Mouse (Mus musculus): ENCODE results near the gene Arhgap18.

Arhgap18 gene

GRCm38 (mm10) chr10:26832669-26833249 is 79.5 kb downstream of the Arhgap18 start:
- no peak for DNase-seq

GRCm38 (mm10) chr10:26833393-26833792 is 80.2 kb downstream of the Arhgap18 start:
- DNase-seq: no peak

DNA sequence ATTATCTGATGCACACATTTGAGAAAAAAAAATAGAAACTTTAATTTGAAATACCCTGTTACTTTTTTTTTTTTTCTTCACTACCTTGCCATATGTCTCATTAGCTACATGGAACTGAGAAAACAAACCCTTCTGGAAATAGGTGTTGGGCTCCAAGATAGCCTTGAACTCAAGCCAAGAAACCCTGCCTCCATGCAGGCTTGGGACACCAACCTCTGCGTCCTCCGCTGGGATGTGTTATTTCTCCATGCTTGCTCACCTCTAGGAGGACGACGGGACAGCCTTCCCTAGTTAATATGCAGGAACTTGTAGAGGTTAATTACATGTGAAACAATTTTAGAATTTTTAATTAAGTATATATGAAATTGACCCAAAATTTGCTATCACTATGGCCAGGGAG is 96.1 kb downstream of the Arhgap18 start:
- DNase-seq: no peak

- DNase-seq: no peak
Observed at GRCm38 (mm10) chr10:26849854-26850253, 96.6 kb downstream of the Arhgap18 start.

GRCm38 (mm10) chr10:26854556-26855100 is 101.4 kb downstream of the Arhgap18 start:
- DNase-seq: no peak

GRCm38 (mm10) chr10:26855851-26856535 is 102.8 kb downstream of the Arhgap18 start:
- DNase-seq: peak; percentile 8

DNA sequence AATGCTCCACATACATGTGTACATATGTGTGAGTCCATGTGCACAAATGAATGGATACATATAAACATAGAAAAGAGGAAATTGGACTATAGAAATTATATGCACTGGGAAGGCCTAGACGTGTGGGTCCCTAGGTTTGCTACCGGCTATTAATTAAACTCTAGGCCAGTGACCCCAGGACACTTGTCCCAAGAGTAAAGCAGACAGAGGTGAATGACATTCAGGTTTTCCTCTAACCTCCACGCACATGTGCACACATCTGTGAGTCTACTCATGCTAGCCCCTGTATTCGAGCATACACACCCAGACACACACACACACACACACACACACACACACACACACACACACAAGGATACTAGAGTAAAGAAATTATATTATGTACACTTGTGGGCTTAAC is 104.4 kb downstream of the Arhgap18 start:
- DNase-seq: no peak

DNA sequence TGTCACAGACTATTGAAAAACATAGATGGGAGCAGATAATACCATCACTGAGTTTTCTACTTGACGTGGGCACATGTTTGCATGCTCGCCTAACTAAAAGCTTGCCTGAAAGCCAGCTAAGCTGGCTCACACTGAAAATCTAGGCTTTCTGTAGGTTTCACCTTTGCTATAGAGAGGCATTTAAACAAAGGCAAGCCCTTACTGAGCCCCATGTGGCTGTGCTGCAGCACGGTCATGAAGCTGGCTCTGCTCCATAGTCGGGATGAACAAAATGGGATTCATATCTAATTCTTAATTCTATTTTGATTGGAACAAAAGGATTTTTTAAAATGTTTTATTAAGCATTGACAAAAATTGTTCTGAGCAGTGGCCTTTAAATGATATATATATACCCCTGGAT is 105.3 kb downstream of the Arhgap18 start:
- no peak for DNase-seq

- DNase-seq: no peak
Observed at GRCm38 (mm10) chr10:26861231-26861630, 108.0 kb downstream of the Arhgap18 start.

- no peak for DNase-seq
Observed at GRCm38 (mm10) chr10:26862207-26862606, 109.0 kb downstream of the Arhgap18 start.

- no peak for DNase-seq
Observed at GRCm38 (mm10) chr10:26863982-26864381, 110.8 kb downstream of the Arhgap18 start.

- no peak for DNase-seq
Observed at GRCm38 (mm10) chr10:26870802-26871201, 117.6 kb downstream of the Arhgap18 start.

DNA sequence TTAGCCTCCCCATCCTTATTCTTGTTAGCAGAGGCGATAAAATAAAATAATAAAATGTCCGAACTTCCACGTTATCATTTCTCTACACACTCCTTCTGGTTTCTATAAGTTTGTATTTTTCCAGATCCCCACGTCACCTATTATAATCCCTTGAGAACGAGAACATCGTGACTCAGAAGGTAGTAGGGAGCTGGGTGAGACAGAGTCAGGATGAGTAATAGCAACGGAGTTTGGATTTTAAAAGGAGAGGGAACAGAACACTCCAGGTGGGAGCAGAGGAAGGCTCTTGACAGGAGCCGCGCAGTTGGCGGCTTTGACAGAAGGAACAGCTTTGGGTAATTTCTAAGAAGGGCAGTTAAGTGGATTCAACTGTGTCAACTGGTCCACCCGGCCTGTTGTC is 124.1 kb downstream of the Arhgap18 start:
- no peak for DNase-seq

DNA sequence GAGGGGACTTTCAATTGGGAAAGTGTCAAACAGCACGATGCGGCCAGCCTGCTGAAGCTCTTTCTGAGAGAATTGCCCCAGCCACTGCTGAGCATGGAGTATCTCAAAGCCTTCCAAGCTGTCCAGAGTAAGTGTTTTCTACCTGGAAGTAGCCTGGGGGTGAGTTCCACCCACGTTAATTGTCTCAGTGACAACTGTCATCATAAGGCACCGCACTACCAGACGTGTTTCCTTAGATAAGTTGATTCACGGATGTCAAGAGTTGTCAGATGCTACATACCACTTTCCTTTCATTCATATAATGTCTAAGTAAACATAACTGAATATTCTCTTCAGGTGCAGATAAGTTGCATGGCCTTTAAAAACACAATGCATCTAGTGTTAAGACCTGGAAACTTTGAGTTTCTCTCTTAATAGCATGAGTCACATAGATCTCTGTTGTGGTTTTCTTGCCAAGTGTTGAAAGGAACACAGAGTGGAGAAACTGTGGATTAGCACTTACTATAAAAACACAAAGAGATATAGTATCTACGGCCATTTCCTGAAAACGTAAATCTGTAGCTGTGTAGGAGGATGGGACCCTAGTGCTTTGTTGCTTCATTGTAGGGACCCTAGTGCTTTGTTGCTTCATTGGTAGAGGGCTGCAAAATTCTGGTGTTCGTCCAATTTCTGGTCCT is 125.8 kb downstream of the Arhgap18 start:
- DNase-seq: no peak

DNA sequence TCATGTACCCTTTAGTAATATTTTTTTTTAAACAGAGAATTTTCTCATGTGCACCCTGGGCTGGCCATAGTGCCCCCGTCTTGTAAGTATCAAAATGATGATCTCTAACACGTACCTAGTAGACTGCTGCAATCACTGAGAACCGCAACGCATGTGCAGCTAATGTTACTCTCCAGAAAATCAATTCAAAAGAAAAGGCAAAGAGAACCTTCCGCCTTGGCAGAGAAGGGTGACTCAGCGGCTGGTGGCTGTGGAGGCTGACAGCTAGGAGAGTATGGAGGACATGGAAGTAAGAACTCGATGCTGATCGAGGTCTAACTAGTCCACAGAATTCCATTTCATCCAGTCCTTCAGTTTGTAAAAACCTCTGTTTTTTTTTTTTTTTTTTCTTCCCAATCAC is 131.7 kb downstream of the Arhgap18 start:
- peak; percentile 7 for DNase-seq

DNA sequence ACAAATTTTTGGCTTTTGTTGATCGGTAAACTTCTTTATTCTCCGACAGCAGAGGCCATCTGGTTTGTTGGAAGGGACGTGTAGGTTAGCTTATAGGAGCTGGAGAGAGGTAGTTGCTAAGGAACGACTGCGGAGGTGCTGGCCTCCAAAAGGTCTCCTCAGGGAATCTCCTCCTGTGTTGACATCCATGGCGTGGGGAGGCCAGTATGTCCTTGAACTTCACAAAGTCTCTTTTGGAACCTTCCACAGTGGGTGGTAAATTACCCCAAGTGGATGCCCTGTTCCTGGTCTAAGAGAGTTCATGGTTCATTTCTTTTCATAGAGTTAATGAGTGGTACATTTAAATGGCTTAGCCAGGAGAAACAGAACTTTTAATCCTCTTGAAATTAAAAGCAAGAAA is 136.0 kb downstream of the Arhgap18 start:
- DNase-seq: no peak

GRCm38 (mm10) chr10:26889754-26890153 is 136.5 kb downstream of the Arhgap18 start:
- DNase-seq: no peak

DNA sequence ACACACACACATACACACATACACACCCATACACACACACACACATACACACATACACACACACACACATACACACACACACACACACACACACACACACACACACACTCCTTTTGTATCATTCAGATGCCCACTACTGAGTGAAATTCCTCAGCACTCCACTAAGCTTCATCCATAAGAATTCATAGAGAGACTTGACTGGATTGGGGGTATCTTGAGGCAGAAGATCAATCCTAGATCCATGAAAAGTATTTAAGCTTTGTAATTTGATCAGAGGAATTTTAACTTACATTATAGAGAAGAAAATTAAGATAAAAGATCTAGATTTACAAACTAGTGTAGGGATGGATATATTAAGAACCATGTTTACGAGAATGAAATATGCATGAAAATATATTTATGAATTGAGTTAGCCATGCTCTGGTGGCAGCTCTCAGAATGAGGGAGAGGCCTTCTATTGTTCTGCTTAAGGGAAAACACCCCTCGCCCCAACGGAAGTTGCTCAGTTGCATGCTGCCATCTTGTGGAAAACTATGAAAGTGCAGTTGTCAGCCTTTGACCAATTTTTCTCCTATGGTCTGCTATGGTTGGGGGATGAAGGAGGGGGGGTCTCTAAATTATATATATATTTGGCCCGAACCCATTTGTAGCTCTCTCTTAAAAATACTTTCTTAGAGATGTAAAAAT is 137.2 kb downstream of the Arhgap18 start:
- DNase-seq: peak; percentile 42

- no peak for DNase-seq
Observed at GRCm38 (mm10) chr10:26893091-26893490, 139.9 kb downstream of the Arhgap18 start.

- DNase-seq: no peak
Observed at GRCm38 (mm10) chr10:26895726-26896125, 142.5 kb downstream of the Arhgap18 start.

DNA sequence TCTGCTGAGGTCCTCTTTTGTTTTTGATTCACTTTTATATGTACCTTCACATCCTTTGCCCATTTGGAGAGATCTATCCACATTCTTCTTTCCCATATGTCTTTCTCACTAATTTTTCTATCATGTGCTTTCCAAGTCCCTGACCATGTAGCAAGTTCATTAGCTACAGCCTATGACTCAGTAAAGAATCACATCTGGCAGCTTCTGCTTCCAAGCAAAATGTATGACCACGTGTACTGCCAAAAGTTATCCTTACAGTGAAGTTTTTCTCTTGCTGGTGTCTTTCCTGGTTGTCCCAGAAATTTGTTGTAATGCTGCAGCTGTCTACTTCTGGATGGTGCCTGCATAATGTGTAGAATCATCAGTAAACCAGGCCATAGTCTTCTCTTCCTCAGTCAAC is 147.2 kb downstream of the Arhgap18 start:
- no peak for DNase-seq

DNA sequence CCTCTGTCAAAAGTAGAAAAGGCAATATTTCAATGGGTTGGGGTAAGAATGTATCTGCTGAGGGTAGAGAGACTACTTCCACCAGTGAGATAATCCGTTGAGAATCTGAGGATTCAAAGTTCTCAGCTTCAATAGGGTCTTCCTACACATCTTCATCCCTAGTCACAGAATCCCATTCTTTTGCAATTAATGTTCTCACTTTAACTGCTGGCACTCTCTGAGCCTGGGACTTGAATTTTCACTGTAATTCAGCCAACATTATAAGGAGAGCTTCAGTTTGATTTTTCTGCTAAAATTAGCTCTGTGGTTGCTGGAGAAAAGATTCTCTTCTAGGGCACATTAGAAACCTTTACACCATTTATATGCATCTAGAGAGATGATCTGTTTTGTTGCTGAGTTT is 150.6 kb downstream of the Arhgap18 start:
- no peak for DNase-seq

DNA sequence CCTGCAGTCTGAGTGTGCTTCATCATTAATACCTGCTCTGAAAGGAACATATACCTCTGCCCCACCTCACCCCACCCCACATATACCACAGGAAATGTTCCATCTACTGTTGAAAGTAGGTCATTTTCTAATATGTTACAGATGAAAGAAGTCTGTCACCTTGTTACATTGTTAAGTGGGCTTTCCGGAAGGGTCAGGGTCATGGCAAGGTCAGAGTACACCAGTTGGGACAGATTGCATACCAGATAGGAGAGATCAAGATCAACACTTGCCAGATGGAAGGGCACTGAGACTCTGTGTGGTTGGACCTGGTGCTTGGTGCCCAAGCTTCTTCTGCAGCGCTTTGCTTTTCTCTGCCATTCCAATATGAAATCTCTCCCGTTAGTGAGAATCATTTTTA is 158.0 kb downstream of the Arhgap18 start:
- DNase-seq: no peak

Measured in right cerebral cortex, postnatal 14 days (tissue).